Mouse (Mus musculus) C3H10T1/2 (cell line): ENCODE data around the gene Hdac9. TPM values are rescaled to one million over a fixed set of nuclear protein-coding genes. Genes with fewer than 3 reads are reported as not detected.

ENCODE experiments used
- polyA plus RNA-seq, 2 experiments: library from polyadenylated mRNA; unstranded; fragments of >200 nt; fragmentation: generic; extraction: Trizol; gene quantifications; one replicate each; pipeline ENCODE4 v1.2.1; 2012; ENCODE audit warnings: missing spikeins in 2 of 2

The Hdac9 gene
- polyA plus RNA-seq, result under 1 TPM; 0.01 to 0.07 TPM

DNA sequence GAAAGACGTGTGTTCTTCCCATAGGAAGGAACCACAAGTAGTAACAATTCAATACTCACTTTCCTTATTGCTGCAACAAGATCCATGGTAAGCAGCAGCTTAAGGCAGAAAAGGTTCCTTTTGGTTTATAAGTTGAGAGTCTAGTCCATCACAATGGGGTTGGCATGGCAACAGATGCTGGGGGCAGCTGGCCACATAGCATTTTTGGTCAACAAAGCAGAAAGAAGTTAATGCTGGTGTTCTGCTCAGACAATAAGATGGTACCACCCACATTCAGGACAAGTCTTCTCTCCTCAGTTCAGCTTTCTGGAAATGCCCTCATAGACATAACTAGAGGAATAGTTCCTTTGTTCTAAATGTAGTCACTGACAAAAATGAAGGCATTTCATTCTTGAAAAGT lies at the start of gene Hdac9:
Gene Hdac9 (minus strand): TSS at position 101 of the 400 bp plus-strand sequence.

Other genes starting within 250 kb of the Hdac9 start
- not detected for gene Prps1l1, start 67.7 kb upstream of the Hdac9 start, polyA plus RNA-seq
- gene Snx13, start 130.1 kb upstream of the Hdac9 start, polyA plus RNA-seq, result 1 to 10 TPM in 1 of 2 experiments, under 1 TPM in 1; 0.15 to 2.2 TPM